Comparison of ENCODE assay signal across 9 mouse cellular contexts in the genomic region with DNA sequence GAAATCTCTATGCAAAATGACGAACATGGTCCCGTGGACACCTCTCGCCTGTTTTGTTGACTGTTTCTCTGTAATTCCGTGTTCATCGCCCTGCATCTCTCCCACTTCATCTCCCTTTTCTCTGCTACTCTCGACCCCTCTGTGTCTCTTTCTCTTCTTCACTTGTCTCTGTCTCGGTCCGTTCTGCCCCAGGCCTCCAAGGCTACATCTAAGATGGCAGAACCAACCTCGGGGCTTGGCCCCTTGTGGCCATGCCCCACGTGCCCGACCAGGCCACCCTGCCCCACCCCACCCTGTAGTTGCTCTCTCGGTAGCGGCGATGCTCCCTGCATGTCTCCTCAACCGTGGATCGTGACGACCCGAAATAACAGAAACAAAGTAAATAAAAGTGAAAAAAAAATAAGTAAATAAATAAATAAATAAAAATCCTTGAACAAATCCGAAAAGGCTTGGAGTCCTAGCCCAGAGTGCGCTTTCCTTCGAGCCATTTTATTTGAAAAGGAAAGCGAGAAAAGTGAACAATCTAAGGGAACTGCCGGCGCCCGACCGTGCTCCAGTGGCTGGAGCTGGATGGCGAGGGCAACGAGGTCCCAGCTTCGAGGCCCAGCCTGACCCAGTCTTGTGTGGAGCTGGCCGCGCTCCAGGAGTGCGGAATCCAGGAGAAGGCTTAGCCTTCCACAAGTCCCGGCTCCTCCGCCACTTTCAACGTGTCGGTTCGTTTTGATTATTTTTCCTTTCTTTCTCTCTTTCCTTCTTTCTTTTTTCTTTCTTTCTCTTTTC.
A peak's percentile ranks its signal among the peaks of the same experiment; 100 is the strongest.
DNase-seq lines count a peak whose midpoint lies in the region; ATAC-seq and TF ChIP-seq lines count a peak whose summit lies in the region.
"Had no signal": no experiment of that assay in that cellular context is flagged by ENCODE, and none has a peak within 500 bp of the region (broad histone marks: within the 10 kb centered on the region; RNA-seq: fewer than 3 reads in every experiment).

No protein-coding gene starts in this region.

- no peak for TF ChIP-seq POLR2A in bone marrow macrophage, adult 2 months (IDR thresholded peaks at IDR 0.05; ENCODE audit: borderline replicate concordance, low read depth, low read length)

- DNase-seq in cerebellum, postnatal 14 days: peak; percentile 33 to 45
- DNase-seq in heart, postnatal 4 days: peak; percentile 21
- peak; percentile 75 to 83 for DNase-seq in kidney, postnatal 4 days
- peak; percentile 68 for DNase-seq in testis, postnatal 10 days (ENCODE audit: low spot score)
- no peak for DNase-seq in layer of hippocampus, adult 9-11 months
- DNase-seq in layer of hippocampus, adult 9-10 months (ENCODE audit: low spot score): no peak

- no peak for ATAC-seq in cerebellum, adult (ENCODE audit: insufficient number of reproducible peaks, low FRiP score, low TSS enrichment)

- H3K4me3 ChIP-seq in bone marrow macrophage, adult 2 months (ENCODE audit: insufficient read depth, low read length): peak overlapping the region; percentile 9; the same call in 1 of the 2 replicates
- H3K4me3 ChIP-seq: myocyte had no signal

- H3K4me1 ChIP-seq in bone marrow macrophage, adult 2 months (ENCODE audit: control insufficient read depth, insufficient read depth, low read length): no peaks in the 10 kb centered on the region

- H3K27ac ChIP-seq in bone marrow macrophage, adult 2 months (ENCODE audit: insufficient read depth, low read depth, low read length): no peak overlapping the region

- TF ChIP-seq CTCF in bone marrow macrophage, adult 2 months (IDR thresholded peaks at IDR 0.05; ENCODE audit: low read depth, low read length): no peak

Comparison
In these comparisons a context has a peak if more than half of its experiments do, and no peak if none do; other contexts are left out.
1. DNase-seq: peak in cerebellum, postnatal 14 days (2 of 2), heart, postnatal 4 days (single experiment), kidney, postnatal 4 days (2 of 2) and testis, postnatal 10 days (single experiment); none in layer of hippocampus, adult 9-11 months (single experiment) and layer of hippocampus, adult 9-10 months (single experiment).